Mouse (Mus musculus) thymus, postnatal 0 days (tissue): ENCODE data around the gene Vamp2. TPM values are rescaled to one million over a fixed set of nuclear protein-coding genes. Genes with fewer than 3 reads are reported as not detected.

Experiments
- DNase-seq: peaks from one replicate; pipeline ENCODE4 v3.0.0-alpha.2; 2015; ENCODE audit warnings: low spot score
- polyA plus RNA-seq: library from polyadenylated mRNA; unstranded; fragments of >200 nt; fragmentation: Nextera tagmentation; extraction: Ambion mirVana; gene quantifications from 2 replicates; pipeline ENCODE4 v1.2.1, GENCODE M21; 2015

Gene Vamp2
- polyA plus RNA-seq = 35.9 and 38.5 TPM in 2 replicates

GRCm38 (mm10) chr11:69088103-69088855 lies at the start of gene Vamp2:
TSS of gene Vamp2 (plus strand) at chr11:69088490.
- peak; percentile 91 for DNase-seq

GRCm38 (mm10) chr11:69045531-69046394 lies 42.5 kb upstream of the Vamp2 start, which contains the start of gene Aurkb:
TSS of gene Aurkb (plus strand) at chr11:69045647.
- peak; percentile 93 for DNase-seq

GRCm38 (mm10) chr11:69046395-69046774 lies 41.9 kb upstream of the Vamp2 start:
- no peak for DNase-seq

GRCm38 (mm10) chr11:69047592-69047991 lies 40.7 kb upstream of the Vamp2 start:
- no peak for DNase-seq

- DNase-seq = no peak
These were observed 40.1 kb upstream of the Vamp2 start for GRCm38 (mm10) chr11:69048151-69048550.

GRCm38 (mm10) chr11:69050748-69051147 lies 37.5 kb upstream of the Vamp2 start:
- DNase-seq = no peak

GRCm38 (mm10) chr11:69051771-69052170 lies 36.5 kb upstream of the Vamp2 start:
- no peak for DNase-seq

GRCm38 (mm10) chr11:69052824-69053421 lies 35.4 kb upstream of the Vamp2 start:
- no peak for DNase-seq

GRCm38 (mm10) chr11:69053848-69054247 lies 34.4 kb upstream of the Vamp2 start:
- DNase-seq = peak; percentile 54

- DNase-seq = no peak
These were observed 30.0 kb upstream of the Vamp2 start for GRCm38 (mm10) chr11:69058265-69058664.

- DNase-seq = no peak
These were observed 29.4 kb upstream of the Vamp2 start for GRCm38 (mm10) chr11:69058729-69059356.

GRCm38 (mm10) chr11:69059357-69059974 lies 28.8 kb upstream of the Vamp2 start, which contains the start of gene Borcs6:
TSS of gene Borcs6 (plus strand) at chr11:69059717.
- peak; percentile 96 for DNase-seq

GRCm38 (mm10) chr11:69059975-69060411 lies 28.3 kb upstream of the Vamp2 start:
- DNase-seq = peak; percentile 61

- DNase-seq = peak; percentile 25
These were observed 27.6 kb upstream of the Vamp2 start for GRCm38 (mm10) chr11:69060448-69061254.

- no peak for DNase-seq
These were observed 26.9 kb upstream of the Vamp2 start for GRCm38 (mm10) chr11:69061255-69061912.

GRCm38 (mm10) chr11:69062194-69062760 lies 26.0 kb upstream of the Vamp2 start:
- DNase-seq = peak; percentile 76

GRCm38 (mm10) chr11:69062761-69063224 lies 25.5 kb upstream of the Vamp2 start:
- peak; percentile 96 for DNase-seq

GRCm38 (mm10) chr11:69063413-69064201 lies 24.7 kb upstream of the Vamp2 start:
- peak; percentile 86 for DNase-seq
